Mouse (Mus musculus) intestine, embryonic 14.5 days (tissue): ENCODE measurements around the gene Tenm4. TPM values are rescaled to one million over a fixed set of nuclear protein-coding genes. Genes with fewer than 3 reads are reported as not detected.
"Not testable (repeated sequence)": the region's sequence is repeated elsewhere in the genome, so short reads cannot be mapped to it uniquely, and the experiment has no call there.

Experiments
- ATAC-seq: fragments of 200-750 bp; cut with Nextera tagmentation; replicated peaks from 2 replicates; pipeline ENCODE4 v1.8.0; 2017; ENCODE audit warnings: low read depth, moderate number of reproducible peaks, moderate TSS enrichment, moderate library complexity; ENCODE audit not compliant: low FRiP score, low TSS enrichment
- DNase-seq: peaks from one replicate; pipeline ENCODE4 v3.0.0-alpha.2; 2018; ENCODE audit warnings: low spot score
- H3K27ac ChIP-seq: fragments of 300-500 bp; sonication (generic); 2 replicates; pipeline ENCODE4 v1.5.1; 2014; ENCODE audit warnings: low read depth, mild to moderate bottlenecking, control low read depth
- H3K27me3 ChIP-seq: fragments of 300-500 bp; sonication (generic); replicated peaks from 2 replicates; pipeline ENCODE4 v1.6.1; 2014; ENCODE audit warnings: low read length, control low read depth; ENCODE audit not compliant: control insufficient read depth, insufficient read depth
- H3K36me3 ChIP-seq: fragments of 300-500 bp; sonication (generic); 2 replicates; pipeline ENCODE4 v1.6.1; 2014; ENCODE audit warnings: low read length, control low read depth; ENCODE audit not compliant: control insufficient read depth, insufficient read depth
- H3K4me1 ChIP-seq: fragments of 300-500 bp; sonication (generic); replicated peaks from 2 replicates; pipeline ENCODE4 v1.6.1; 2014; ENCODE audit warnings: low read length, control low read depth, mixed read lengths; ENCODE audit not compliant: control insufficient read depth, insufficient read depth
- H3K4me2 ChIP-seq: fragments of 300-500 bp; sonication (generic); 2 replicates; pipeline ENCODE4 v1.6.1; 2014; ENCODE audit warnings: low read length
- H3K4me3 ChIP-seq: fragments of 300-500 bp; sonication (generic); 2 replicates; pipeline ENCODE4 v1.5.1; 2014; ENCODE audit warnings: low read depth, low read length, control low read depth, mixed read lengths
- H3K9ac ChIP-seq: fragments of 300-500 bp; sonication (generic); 2 replicates; pipeline ENCODE4 v1.6.1; 2014; ENCODE audit warnings: mild to moderate bottlenecking, low read length
- H3K9me3 ChIP-seq: fragments of 300-500 bp; sonication (generic); 2 replicates; pipeline ENCODE4 v1.6.1; 2016; ENCODE audit warnings: low read length, control low read depth; ENCODE audit not compliant: control insufficient read depth
- WGBS: fragments of 180-500 bp; shearing (Covaris S2); extraction: QIAGEN DNeasy Blood & Tissue Kit; methylation state at CpG from one replicate; pipeline ENCODE4 v1.1.7; 2014; 5-methylcytosine and 5-hydroxymethylcytosine counted together
- polyA plus RNA-seq: library from polyadenylated mRNA; unstranded; fragments of >200 nt; fragmentation: Nextera tagmentation; extraction: Ambion mirVana; gene quantifications from 2 replicates; pipeline ENCODE4 v1.2.1, GENCODE M21; 2014

The Tenm4 gene
- polyA plus RNA-seq, 1 experiment from 2014 or later: 36.5 TPM

- DNase-seq: no peak
- Histone ChIP-seq H3K36me3 (peaks cover 7% of the 10 kb centered on the region; the same call in 1 of the 2 replicates), H3K4me2 (no peak overlapping the region), H3K9me3 (no peaks in the 10 kb centered on the region), H3K27ac (no peak overlapping the region), H3K4me1 (no peaks in the 10 kb centered on the region), H3K27me3 (no peaks in the 10 kb centered on the region), H3K4me3 (no peak overlapping the region), H3K9ac (no peak overlapping the region)
- no peak for ATAC-seq
- 74% methylated on average over 12 of the region's 12 CpGs for WGBS
These were observed 739.4 kb downstream of the Tenm4 start for GRCm38 (mm10) chr7:96910310-96910960.

GRCm38 (mm10) chr7:96914031-96914430, 743.0 kb downstream of the Tenm4 start:
- H3K4me2 ChIP-seq: no peak overlapping the region
- ATAC-seq: peak; percentile 45; the same call in 1 of the 2 replicates
- peak; percentile 94 for DNase-seq
- no peak overlapping the region for H3K4me3 ChIP-seq
- no peaks in the 10 kb centered on the region for H3K4me1 ChIP-seq
- H3K9me3 ChIP-seq: no peaks in the 10 kb centered on the region
- H3K36me3 ChIP-seq: no peaks in the 10 kb centered on the region
- WGBS: 3% methylated on average over 6 of the region's 6 CpGs
- H3K27ac ChIP-seq: no peak overlapping the region
- no peak overlapping the region for H3K9ac ChIP-seq
- H3K27me3 ChIP-seq: no peaks in the 10 kb centered on the region

GRCm38 (mm10) chr7:96915452-96916105, 744.5 kb downstream of the Tenm4 start:
- Histone ChIP-seq H3K4me3 (no peak overlapping the region), H3K27me3 (no peaks in the 10 kb centered on the region), H3K4me1 (no peaks in the 10 kb centered on the region), H3K36me3 (no peaks in the 10 kb centered on the region), H3K9me3 (no peaks in the 10 kb centered on the region), H3K9ac (no peak overlapping the region), H3K27ac (no peak overlapping the region), H3K4me2 (no peak overlapping the region)
- WGBS: 2% methylated on average over 2 of the region's 2 CpGs
- ATAC-seq (peak; percentile 53; the same call in 1 of the 2 replicates), DNase-seq (peak; percentile 67)

- Histone ChIP-seq H3K4me3 (no peak overlapping the region), H3K27me3 (no peaks in the 10 kb centered on the region), H3K9ac (no peak overlapping the region), H3K4me2 (no peak overlapping the region), H3K36me3 (no peaks in the 10 kb centered on the region), H3K4me1 (no peaks in the 10 kb centered on the region), H3K9me3 (no peaks in the 10 kb centered on the region), H3K27ac (no peak overlapping the region)
- ATAC-seq (no peak), DNase-seq (no peak)
- 81% methylated on average over 7 of the region's 7 CpGs for WGBS
These were observed 749.5 kb downstream of the Tenm4 start for GRCm38 (mm10) chr7:96920447-96921095.

GRCm38 (mm10) chr7:96922927-96923326, 751.9 kb downstream of the Tenm4 start:
- no peaks in the 10 kb centered on the region for H3K36me3 ChIP-seq
- no peaks in the 10 kb centered on the region for H3K27me3 ChIP-seq
- no peak overlapping the region for H3K9ac ChIP-seq
- no peak overlapping the region for H3K27ac ChIP-seq
- ATAC-seq: no peak
- no peak overlapping the region for H3K4me2 ChIP-seq
- WGBS: 96% methylated on average over 2 of the region's 2 CpGs
- H3K4me1 ChIP-seq: no peaks in the 10 kb centered on the region
- no peak for DNase-seq
- no peak overlapping the region for H3K4me3 ChIP-seq
- H3K9me3 ChIP-seq: no peaks in the 10 kb centered on the region

- Histone ChIP-seq H3K36me3 (no peaks in the 10 kb centered on the region), H3K27ac (no peak overlapping the region), H3K9ac (no peak overlapping the region), H3K4me2 (no peak overlapping the region), H3K9me3 (no peaks in the 10 kb centered on the region), H3K4me3 (no peak overlapping the region), H3K4me1 (no peaks in the 10 kb centered on the region), H3K27me3 (no peaks in the 10 kb centered on the region)
- DNase-seq (no peak), ATAC-seq (no peak)
- 74% methylated on average over 5 of the region's 5 CpGs for WGBS
These were observed 772.8 kb downstream of the Tenm4 start for GRCm38 (mm10) chr7:96943715-96944377.

GRCm38 (mm10) chr7:96946501-96946900, 775.5 kb downstream of the Tenm4 start:
- not testable (repeated sequence) for H3K9ac ChIP-seq, H3K9me3 ChIP-seq, H3K4me1 ChIP-seq, H3K27me3 ChIP-seq, ATAC-seq, H3K27ac ChIP-seq, H3K4me2 ChIP-seq, H3K4me3 ChIP-seq, DNase-seq, H3K36me3 ChIP-seq
- WGBS: 91% methylated on average over 8 of the region's 8 CpGs

- Histone ChIP-seq H3K9me3 (no peaks in the 10 kb centered on the region), H3K36me3 (peaks cover 4% of the 10 kb centered on the region; the same call in 1 of the 2 replicates), H3K27ac (peak within 1 kb of the TSS; percentile 90), H3K4me2 (peak within 1 kb of the TSS; percentile 64), H3K27me3 (no peaks in the 10 kb centered on the region), H3K9ac (peak within 1 kb of the TSS; percentile 71), H3K4me1 (peaks cover 7% of the 10 kb centered on the region), H3K4me3 (peak within 1 kb of the TSS; percentile 79)
- WGBS: under 1% methylated on average over 62 of the region's 62 CpGs
- DNase-seq (peak; percentile 94), ATAC-seq (peak; percentile 100)
These were observed 780.4 kb downstream of the Tenm4 start, which contains the start of gene Nars2 for GRCm38 (mm10) chr7:96951281-96952051. Gene Nars2 (plus strand): TSS chr7:96951505.
